Mouse (Mus musculus): ENCODE measurements at regions not wholly inside any gene's neighbourhood (a gene's known extent, or its start where the extent isn't known, plus 50 kb on each side); places are given as distances from the start of the nearest gene placed in this dataset.
"Not testable (repeated sequence)": the region's sequence is repeated elsewhere in the genome, so short reads cannot be mapped to it uniquely, and the experiment has no call there.

DNA sequence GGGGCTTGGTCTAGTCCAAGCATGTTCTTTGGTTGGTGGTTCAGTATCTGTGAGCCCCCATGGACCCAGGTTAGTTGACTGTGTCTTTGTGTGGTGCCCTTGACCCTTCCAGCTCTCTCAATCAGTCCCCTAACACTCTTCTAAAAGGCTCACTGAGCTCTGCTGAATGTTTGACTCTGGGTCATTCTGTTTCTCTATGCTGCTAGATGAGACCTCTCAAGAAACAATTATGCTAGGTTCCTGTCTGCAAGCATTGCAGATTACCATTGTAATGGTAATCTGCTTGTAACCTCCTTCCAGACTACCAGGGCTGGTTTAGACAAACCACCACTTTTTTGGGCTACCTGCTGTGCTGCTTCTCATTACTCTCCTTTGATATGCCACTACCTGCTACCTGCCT, 2863.9 kb downstream of the Gm37988 start:
- no peak overlapping the region for H3K27ac ChIP-seq (replicated peaks)
- no peak for DNase-seq (ENCODE audit: low spot score)
- no peak overlapping the region for H3K4me3 ChIP-seq

DNA sequence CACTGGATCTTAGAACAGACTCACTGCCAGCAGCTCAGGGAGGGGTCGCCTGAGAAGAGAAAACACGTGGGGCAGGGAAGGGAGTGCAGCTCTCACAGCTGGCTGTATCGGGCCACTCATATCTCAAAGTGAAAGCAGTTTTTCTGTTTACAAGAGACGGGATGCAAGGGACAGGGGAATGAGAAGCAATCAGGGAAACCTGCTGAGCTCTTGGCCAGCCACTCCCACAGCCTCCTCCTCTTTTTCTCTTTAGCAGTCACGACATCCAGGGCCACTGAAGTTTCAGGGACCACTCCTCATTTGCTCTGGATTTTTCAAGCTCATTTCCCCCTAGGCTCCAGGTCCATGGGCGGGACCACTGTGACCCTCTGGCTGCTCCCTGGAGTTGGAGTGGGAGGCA, 2901.5 kb downstream of the Gm37988 start:
- 81% methylated on average over 6 of the region's 6 CpGs for WGBS
- not testable (repeated sequence) for H3K27me3 ChIP-seq (ENCODE audit: low read depth, poor library complexity, severe bottlenecking); DNase-seq (ENCODE audit: low spot score); H3K9me3 ChIP-seq (replicated peaks); H3K4me1 ChIP-seq; H3K36me3 ChIP-seq; H3K27ac ChIP-seq (replicated peaks); H3K4me3 ChIP-seq

More for the DNA sequence above, 2863.9 kb downstream of the Gm37988 start:
- H3K4me1 ChIP-seq, result no peaks in the 10 kb centered on the region
- H3K9me3 ChIP-seq (replicated peaks), result no peaks in the 10 kb centered on the region
- no peaks in the 10 kb centered on the region for H3K36me3 ChIP-seq
- H3K27me3 ChIP-seq (ENCODE audit: low read depth, poor library complexity, severe bottlenecking), result no peaks in the 10 kb centered on the region

DNA sequence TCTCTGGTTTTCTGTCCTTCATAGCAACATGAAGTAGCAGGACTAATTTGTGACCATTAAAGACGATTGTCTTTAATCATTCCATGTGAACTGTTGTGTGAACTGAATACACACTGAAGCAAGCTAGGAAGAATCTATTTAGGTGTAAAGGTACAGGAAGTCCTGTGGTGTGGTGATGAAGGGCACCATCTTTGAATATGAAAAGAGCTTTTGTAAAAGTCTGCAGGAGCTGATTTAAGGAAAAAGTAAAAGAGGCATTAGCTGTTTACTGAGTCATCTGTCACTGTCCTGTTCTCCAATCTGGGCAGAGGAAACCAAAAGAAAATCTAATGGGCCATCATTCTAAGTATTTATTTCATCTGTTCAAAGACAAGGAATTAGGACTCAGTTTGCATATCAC, 2925.0 kb downstream of the Gm37988 start:
- Histone ChIP-seq H3K9me3 (replicated peaks) (no peaks in the 10 kb centered on the region), H3K4me1 (no peaks in the 10 kb centered on the region), H3K27ac (replicated peaks) (no peak overlapping the region), H3K27me3 (ENCODE audit: low read depth, poor library complexity, severe bottlenecking) (no peaks in the 10 kb centered on the region), H3K36me3 (no peaks in the 10 kb centered on the region), H3K4me3 (no peak overlapping the region)
- no peak for DNase-seq (ENCODE audit: low spot score)
- WGBS, result 64% methylated on average over 1 of the region's 1 CpGs

DNA sequence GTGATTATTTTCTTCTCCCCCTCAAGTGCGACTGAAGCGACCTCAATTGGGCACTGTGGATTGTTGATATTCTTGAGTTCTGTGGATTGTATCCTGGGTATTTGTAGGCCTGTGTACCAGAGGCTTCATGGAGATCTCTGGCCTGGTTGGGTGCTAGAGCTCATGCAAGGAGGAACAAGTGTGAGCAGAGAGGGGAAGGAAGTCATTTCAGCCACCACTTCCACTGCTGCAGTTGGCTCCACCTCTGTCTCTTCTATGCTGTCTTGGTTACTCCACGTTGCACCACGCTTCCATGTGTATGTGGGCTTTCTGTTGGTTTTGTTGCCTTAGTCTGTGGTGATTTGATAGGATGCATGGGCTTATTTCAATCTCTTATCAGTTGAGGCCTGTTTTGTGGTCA, 2929.6 kb downstream of the Gm37988 start:
- no peak for DNase-seq (ENCODE audit: low spot score)
- no peaks in the 10 kb centered on the region for H3K36me3 ChIP-seq
- 78% methylated on average over 4 of the region's 4 CpGs for WGBS

DNA sequence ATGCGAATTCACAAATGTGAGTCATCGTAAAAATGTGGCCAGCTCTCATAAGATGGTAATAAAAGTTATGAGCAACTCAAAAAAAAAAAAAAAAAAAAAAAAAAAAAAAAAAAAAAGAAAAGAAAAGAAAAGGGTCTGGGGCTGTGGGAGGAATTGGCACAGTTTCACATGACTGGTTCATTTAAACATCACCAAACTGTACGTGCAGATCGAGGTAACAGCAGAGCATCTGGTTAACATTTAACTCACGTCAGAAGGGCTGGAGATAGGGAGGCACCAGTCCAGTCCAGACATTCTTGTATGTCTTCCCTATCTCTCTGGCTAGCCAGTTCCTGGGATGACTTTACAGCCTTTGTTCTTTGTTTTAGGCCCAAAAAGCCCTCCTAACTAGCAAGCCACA, 2938.2 kb downstream of the Gm37988 start:
- 91% methylated on average over 5 of the region's 5 CpGs for WGBS
- Histone ChIP-seq H3K4me3 (no peak overlapping the region), H3K4me1 (no peaks in the 10 kb centered on the region), H3K27me3 (ENCODE audit: low read depth, poor library complexity, severe bottlenecking) (no peaks in the 10 kb centered on the region), H3K27ac (replicated peaks) (no peak overlapping the region), H3K9me3 (replicated peaks) (peaks cover 4% of the 10 kb centered on the region), H3K36me3 (no peaks in the 10 kb centered on the region)
- no peak for DNase-seq (ENCODE audit: low spot score)

More for the DNA sequence above, 2929.6 kb downstream of the Gm37988 start:
- Histone ChIP-seq H3K27ac (replicated peaks) (no peak overlapping the region), H3K9me3 (replicated peaks) (peaks cover 4% of the 10 kb centered on the region; the same call in 1 of the 2 replicates), H3K4me3 (no peak overlapping the region), H3K4me1 (no peaks in the 10 kb centered on the region), H3K27me3 (ENCODE audit: low read depth, poor library complexity, severe bottlenecking) (no peaks in the 10 kb centered on the region)

DNA sequence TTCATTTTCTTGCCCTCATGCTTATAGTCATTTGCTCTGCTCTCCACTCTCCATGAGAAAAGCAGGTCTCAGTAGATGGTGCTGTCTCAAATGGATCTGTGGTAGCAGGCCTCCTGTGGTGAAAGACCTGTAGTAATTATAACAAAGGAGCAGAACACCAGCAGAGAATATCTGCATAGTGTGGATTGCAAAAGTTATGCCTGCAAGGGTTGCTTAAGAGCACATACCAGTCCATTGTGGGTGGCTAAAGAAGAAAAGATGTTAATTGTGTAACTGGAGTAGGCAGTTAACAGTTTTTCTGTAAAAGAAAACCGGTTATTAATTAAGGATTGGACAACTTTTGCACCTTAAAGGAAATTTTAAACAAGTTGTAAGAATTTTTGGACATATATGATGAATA, 2969.0 kb downstream of the Gm37988 start:
- Histone ChIP-seq H3K27me3 (ENCODE audit: low read depth, poor library complexity, severe bottlenecking) (no peaks in the 10 kb centered on the region), H3K36me3 (no peaks in the 10 kb centered on the region), H3K4me1 (peaks cover 37% of the 10 kb centered on the region), H3K9me3 (replicated peaks) (no peaks in the 10 kb centered on the region), H3K27ac (replicated peaks) (no peak overlapping the region), H3K4me3 (no peak overlapping the region)
- no peak for DNase-seq (ENCODE audit: low spot score)
- WGBS, result 14% methylated on average over 1 of the region's 1 CpGs

DNA sequence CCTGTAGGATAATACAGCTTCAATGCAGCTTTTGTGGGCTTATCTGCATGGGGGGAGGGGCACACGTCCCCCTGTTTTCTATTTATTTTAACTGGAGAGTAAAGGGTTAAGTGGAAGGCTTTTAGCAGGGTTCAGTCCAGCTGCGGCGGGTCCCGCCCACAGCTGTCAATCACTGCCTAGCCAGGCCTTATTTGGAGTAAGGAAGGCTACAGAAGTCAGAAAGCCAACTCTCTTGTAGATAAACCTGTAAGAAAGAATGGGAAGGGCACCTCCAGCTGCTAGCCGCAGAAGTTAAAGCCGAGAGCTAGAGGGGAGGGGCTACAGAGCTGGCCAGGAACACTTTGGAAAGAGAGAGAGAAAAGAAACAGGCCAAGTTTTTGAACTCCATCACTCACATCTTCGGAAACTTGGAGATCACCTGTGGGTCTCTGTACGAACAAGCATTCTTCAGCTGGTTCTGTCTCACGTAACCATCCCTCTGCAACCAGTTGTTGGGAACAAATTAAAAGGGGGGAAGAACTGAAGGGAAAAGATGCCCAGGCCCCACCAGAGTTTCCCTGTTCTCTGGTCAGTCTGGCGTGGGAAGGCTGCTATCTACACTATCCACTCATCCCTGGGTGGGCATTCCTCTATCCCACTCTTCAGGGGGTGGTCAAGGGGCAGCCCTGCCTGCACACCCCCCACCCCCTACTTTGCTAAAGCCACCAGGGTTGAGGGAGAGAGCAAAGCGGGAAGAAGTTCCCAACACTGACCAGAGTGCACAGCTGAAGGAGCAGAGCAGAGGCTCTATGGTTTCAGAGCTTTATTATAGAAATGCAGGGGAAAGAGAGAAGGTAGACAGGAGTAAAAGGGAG, 2969.7 kb downstream of the Gm37988 start:
- WGBS, result 9% methylated on average over 11 of the region's 11 CpGs
- Histone ChIP-seq H3K4me1 (peaks cover 37% of the 10 kb centered on the region), H3K4me3 (no peak overlapping the region), H3K27me3 (ENCODE audit: low read depth, poor library complexity, severe bottlenecking) (no peaks in the 10 kb centered on the region), H3K9me3 (replicated peaks) (no peaks in the 10 kb centered on the region), H3K27ac (replicated peaks) (peak overlapping the region; percentile 75), H3K36me3 (no peaks in the 10 kb centered on the region)
- DNase-seq (ENCODE audit: low spot score), result peak; percentile 71

DNA sequence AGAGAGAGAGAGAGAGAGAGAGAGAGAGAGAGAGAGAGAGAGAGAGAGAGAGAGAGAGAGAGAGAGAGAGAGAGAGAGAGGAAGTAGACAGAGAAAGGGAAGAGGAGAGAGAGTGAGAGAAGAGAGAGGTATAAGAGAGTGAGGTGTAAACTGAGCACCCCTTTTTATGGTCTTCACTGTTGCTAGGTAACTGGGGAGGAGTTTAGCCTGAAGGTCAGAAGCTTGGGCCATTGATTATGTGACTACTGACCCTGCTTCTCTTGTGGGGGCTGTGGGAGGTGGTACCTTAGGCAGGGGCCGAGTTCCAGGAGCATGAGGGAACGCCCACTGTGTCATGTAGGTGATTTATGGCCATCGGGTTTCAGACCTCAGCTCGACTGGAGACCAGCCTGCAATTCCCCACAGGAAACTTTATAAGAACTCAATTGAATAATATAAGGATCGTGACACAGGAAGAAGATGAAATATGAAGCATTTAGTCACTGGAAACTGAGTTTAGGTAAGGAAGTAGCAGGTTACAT, 2970.4 kb downstream of the Gm37988 start:
- not testable (repeated sequence) for H3K36me3 ChIP-seq; DNase-seq (ENCODE audit: low spot score)
- peak overlapping the region; percentile 75; the same call in 1 of the 2 replicates for H3K27ac ChIP-seq (replicated peaks)

DNA sequence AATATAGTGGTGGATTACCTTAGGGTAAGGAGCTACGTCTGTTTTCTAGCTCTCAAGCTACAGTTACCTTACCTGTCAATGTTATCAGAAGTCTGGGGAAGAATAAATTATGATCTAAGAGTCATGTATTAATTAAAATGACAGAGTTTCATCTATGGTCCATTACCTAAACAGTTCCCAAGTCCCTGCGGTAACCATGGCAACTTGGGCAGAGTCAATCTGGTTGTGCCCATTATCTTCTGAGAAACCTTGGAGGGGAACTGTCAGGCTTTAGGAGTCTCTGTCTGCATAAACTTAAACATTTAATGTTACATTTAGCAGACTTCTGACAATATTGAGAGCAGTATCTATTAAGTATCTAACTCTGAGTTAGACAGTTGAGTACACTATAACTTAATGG, 2971.0 kb downstream of the Gm37988 start:
- WGBS, result 88% methylated on average over 2 of the region's 2 CpGs
- no peak for DNase-seq (ENCODE audit: low spot score)
- no peak overlapping the region for H3K4me3 ChIP-seq
- no peak overlapping the region for H3K27ac ChIP-seq (replicated peaks)
- H3K27me3 ChIP-seq (ENCODE audit: low read depth, poor library complexity, severe bottlenecking), result no peaks in the 10 kb centered on the region
- H3K4me1 ChIP-seq, result peaks cover 37% of the 10 kb centered on the region
- H3K36me3 ChIP-seq, result no peaks in the 10 kb centered on the region
- H3K9me3 ChIP-seq (replicated peaks), result no peaks in the 10 kb centered on the region

More for the DNA sequence above, 2970.4 kb downstream of the Gm37988 start:
- H3K4me1 ChIP-seq, result peaks cover 37% of the 10 kb centered on the region
- H3K27me3 ChIP-seq (ENCODE audit: low read depth, poor library complexity, severe bottlenecking); H3K4me3 ChIP-seq; H3K9me3 ChIP-seq (replicated peaks): not testable (repeated sequence)
- WGBS, result 36% methylated on average over 5 of the region's 5 CpGs

DNA sequence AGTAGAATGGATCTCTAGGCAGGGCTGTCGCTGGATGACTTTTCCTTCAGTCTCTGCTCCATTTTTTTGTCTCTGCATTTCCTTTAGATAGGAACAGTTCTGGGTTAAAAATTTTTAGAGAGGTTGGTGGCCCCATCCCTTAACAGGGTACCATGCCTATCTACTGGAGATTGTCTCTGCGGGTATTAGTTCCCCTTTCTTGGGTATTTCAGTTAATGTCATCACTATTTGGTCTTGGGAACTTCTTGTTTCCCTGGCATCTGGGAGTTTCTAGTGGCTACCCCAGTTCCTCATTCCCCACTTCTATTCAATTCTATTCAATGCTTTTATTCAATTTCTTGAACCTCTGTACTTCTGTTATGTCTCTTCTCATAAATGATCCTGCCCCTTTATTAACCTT, 3016.3 kb downstream of the Gm37988 start:
- 94% methylated on average over 2 of the region's 2 CpGs for WGBS
- Histone ChIP-seq H3K9me3 (replicated peaks) (no peaks in the 10 kb centered on the region), H3K36me3 (no peaks in the 10 kb centered on the region), H3K4me3 (no peak overlapping the region), H3K4me1 (no peaks in the 10 kb centered on the region), H3K27me3 (ENCODE audit: low read depth, poor library complexity, severe bottlenecking) (no peaks in the 10 kb centered on the region), H3K27ac (replicated peaks) (no peak overlapping the region)
- no peak for DNase-seq (ENCODE audit: low spot score)

All from midbrain, embryonic 10.5 days (tissue).